Mouse (Mus musculus): ENCODE data around the gene Nol12.
A peak's percentile ranks its signal among the peaks of the same experiment; 100 is the strongest.

DNA sequence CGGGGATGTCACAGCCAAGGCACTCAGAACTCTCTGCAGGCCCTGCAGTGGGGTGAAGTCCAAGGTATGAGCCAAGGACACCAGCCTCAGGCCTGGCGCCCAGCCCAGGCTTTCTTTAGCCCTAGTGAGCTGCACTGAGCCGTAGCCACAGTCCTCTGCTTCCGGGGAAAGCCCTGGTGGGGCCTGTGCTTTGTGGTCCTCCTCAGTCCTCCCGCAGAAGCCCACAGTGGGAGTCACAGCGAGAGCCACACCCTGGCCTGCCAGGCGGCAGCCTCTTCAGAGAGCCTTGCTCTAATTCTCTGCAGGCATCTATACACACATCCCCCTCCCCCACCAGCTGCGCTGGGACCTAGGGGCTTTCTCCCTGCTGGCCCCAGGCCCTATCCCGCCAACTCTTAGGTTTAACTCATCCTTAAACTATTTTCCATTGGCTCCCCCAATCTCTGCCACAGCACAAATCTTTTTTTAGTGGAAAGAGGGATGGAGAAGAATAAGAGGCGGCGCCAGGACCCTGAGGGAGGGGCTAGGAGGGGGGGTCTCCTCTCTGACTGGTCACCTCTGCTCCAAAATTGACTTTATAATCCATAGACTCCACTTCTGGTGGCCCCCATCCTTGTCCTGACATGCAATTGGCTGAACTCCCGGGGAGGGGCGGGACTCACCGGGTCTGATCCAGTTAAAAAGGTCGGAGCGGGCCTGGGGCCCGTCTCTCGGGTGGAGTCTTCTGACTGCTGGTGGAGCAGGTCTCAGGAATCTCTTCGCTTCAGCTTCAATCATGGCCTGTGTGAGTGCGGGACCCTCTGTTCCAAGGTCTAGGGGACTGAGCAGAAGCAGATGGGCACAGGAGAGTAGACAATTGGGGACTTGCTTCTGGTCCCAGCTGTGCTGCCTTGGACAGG, 8.5 kb upstream of the Nol12 start, which contains the start of gene Lgals1:
- TF ChIP-seq POLR2A (IDR thresholded peaks at IDR 0.05; ENCODE audit: low read depth, low read length) (peak; percentile 10), CTCF (conservative IDR thresholded peaks at IDR 0.05; ENCODE audit: insufficient read depth, insufficient read length, low read depth, low read length) (no peak)
